Mouse (Mus musculus) lung, postnatal 0 days (tissue): ENCODE data around the gene Mrln. TPM values are rescaled to one million over a fixed set of nuclear protein-coding genes. Genes with fewer than 3 reads are reported as not detected.

Experiments
- ATAC-seq: fragments of 200-750 bp; cut with Nextera tagmentation; 2 replicates; pipeline ENCODE4 v1.8.0; 2017; ENCODE audit warnings: moderate library complexity
- DNase-seq: peaks from one replicate; pipeline ENCODE4 v3.0.0-alpha.2; 2016; ENCODE audit warnings: low spot score
- H3K27ac ChIP-seq: fragments of 300-500 bp; sonication (generic); 2 replicates; pipeline ENCODE4 v1.5.1; 2014; ENCODE audit warnings: antibody characterized with exemption, mild to moderate bottlenecking, low read length, mixed read lengths
- H3K27me3 ChIP-seq: fragments of 300-500 bp; sonication (generic); replicated peaks from 2 replicates; pipeline ENCODE4 v1.6.1; 2014; ENCODE audit warnings: low read length, mixed read lengths; ENCODE audit not compliant: insufficient read depth
- H3K36me3 ChIP-seq: fragments of 300-500 bp; sonication (generic); 2 replicates; pipeline ENCODE4 v1.6.1; 2014; ENCODE audit warnings: low read length, mixed read lengths; ENCODE audit not compliant: insufficient read depth
- H3K4me1 ChIP-seq: fragments of 300-500 bp; sonication (generic); 2 replicates; pipeline ENCODE4 v1.6.1; 2014; ENCODE audit warnings: antibody characterized with exemption, low read depth, low read length, mixed read lengths; ENCODE audit not compliant: insufficient read depth
- H3K4me2 ChIP-seq: fragments of 300-500 bp; sonication (generic); replicated peaks from 2 replicates; pipeline ENCODE4 v1.6.1; 2014; ENCODE audit warnings: low read depth, mild to moderate bottlenecking, low read length, moderate library complexity, mixed read lengths
- H3K4me3 ChIP-seq: fragments of 300-500 bp; sonication (generic); 2 replicates; pipeline ENCODE4 v1.5.1; 2014; ENCODE audit warnings: low read depth, low read length
- H3K9ac ChIP-seq: fragments of 300-500 bp; sonication (generic); replicated peaks from 2 replicates; pipeline ENCODE4 v1.6.1; 2014; ENCODE audit warnings: low read depth, mild to moderate bottlenecking
- H3K9me3 ChIP-seq: fragments of 300-500 bp; sonication (generic); 2 replicates; pipeline ENCODE4 v1.6.1; 2016; ENCODE audit warnings: low read length, mixed read lengths
- CTCF ChIP-seq: IDR thresholded peaks from 2 replicates; pipeline ENCODE4 v1.5.1; 2016; ENCODE audit warnings: antibody characterized with exemption, mild to moderate bottlenecking
- EP300 ChIP-seq: IDR thresholded peaks from 2 replicates; pipeline ENCODE4 v1.6.1; 2016; ENCODE audit warnings: antibody characterized with exemption, mild to moderate bottlenecking, control low read depth
- WGBS: fragments of 180-500 bp; shearing (Covaris S2); extraction: QIAGEN DNeasy Blood & Tissue Kit; methylation state at CpG from one replicate; pipeline ENCODE4 v1.1.7; 2014; 5-methylcytosine and 5-hydroxymethylcytosine counted together
- polyA plus RNA-seq: library from polyadenylated mRNA; unstranded; fragments of >200 nt; fragmentation: Nextera tagmentation; extraction: Ambion mirVana; gene quantifications from 2 replicates; pipeline ENCODE4 v1.2.1, GENCODE M21; 2015

The Mrln gene
- polyA plus RNA-seq, 1 experiment from 2014 or later, result 1.8 TPM

DNA sequence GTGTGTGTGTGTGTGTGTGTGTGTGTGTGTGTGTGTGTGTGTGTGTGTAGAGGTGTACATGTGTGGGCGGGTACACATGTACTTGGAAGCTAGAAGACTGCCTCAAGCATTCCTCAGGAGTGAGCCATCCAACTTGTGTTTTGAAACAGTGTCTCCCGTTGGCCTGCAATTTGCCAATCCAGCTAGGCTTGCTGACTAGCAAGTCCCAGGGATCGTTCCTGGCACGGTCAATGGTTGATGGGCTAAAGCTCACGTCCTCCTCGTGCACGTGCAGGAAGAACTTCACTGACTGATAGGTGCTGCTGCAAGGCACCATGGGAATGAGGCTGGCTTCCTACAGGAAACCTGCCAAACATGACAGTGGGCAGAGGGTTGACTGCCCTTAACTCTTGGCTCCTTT is 17.9 kb upstream of the Mrln start:
- 75% methylated on average over 7 of the region's 7 CpGs for WGBS

DNA sequence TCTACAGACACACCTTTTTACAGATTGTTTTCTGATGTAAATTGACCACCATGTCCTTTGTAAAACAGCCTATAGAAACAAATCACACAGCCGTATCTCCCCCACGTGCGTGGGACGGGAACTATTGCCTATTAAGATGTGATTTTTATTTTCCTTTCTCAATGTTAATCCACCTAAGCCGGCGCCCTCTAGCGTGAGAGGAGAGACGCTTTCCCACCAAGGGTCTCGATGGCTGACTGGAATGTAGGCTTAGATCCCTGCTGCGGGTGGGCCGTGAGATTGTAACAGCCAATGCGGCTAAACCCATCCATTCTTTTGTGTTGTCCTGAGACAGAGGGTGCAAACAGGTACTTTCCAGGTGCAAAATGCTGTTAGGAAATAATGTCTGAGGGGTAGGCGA is 14.6 kb upstream of the Mrln start:
- no peak for TF ChIP-seq EP300
- TF ChIP-seq CTCF, result peak; percentile 52
- 80% methylated on average over 13 of the region's 13 CpGs for WGBS
- Histone ChIP-seq H3K27me3 (no peaks in the 10 kb centered on the region), H3K4me2 (no peak overlapping the region), H3K4me3 (no peak overlapping the region), H3K27ac (no peak overlapping the region), H3K9me3 (no peaks in the 10 kb centered on the region), H3K4me1 (no peaks in the 10 kb centered on the region), H3K9ac (no peak overlapping the region), H3K36me3 (peaks cover 20% of the 10 kb centered on the region)
- ATAC-seq, result no peak
- no peak for DNase-seq

More for the DNA sequence above, 17.9 kb upstream of the Mrln start:
- Histone ChIP-seq H3K36me3 (peaks cover 12% of the 10 kb centered on the region), H3K4me3 (no peak overlapping the region), H3K27ac (no peak overlapping the region), H3K9me3 (no peaks in the 10 kb centered on the region), H3K9ac (no peak overlapping the region), H3K4me1 (peaks cover 3% of the 10 kb centered on the region; the same call in 1 of the 2 replicates), H3K4me2 (no peak overlapping the region), H3K27me3 (no peaks in the 10 kb centered on the region)
- TF ChIP-seq CTCF, result no peak
- ATAC-seq, result no peak
- no peak for DNase-seq

DNA sequence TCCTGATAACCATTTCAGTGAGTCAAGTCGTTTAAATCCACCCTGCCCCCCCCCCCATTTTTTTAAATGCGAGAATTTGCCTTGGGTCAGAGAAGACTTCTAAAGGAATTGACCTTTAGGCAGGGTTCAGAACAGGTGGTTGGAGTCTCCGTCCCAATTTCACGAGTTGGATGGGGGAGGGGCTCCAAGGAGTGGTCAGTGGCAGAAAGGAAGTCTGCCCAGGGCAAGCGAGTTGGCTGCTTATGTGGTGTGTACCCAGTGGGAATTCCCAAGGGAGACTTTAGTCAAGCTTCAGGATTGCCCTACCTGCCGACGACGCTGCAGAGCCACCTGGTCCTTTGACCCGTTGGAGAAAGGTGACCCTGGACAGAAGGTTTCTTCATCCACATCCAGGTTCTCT is 10.2 kb upstream of the Mrln start:
- Histone ChIP-seq H3K36me3 (peaks cover 11% of the 10 kb centered on the region), H3K4me2 (no peak overlapping the region), H3K4me1 (no peaks in the 10 kb centered on the region; the same call in 1 of the 2 replicates), H3K27me3 (no peaks in the 10 kb centered on the region), H3K9ac (no peak overlapping the region), H3K27ac (no peak overlapping the region), H3K9me3 (no peaks in the 10 kb centered on the region), H3K4me3 (no peak overlapping the region)
- ATAC-seq (no peak), DNase-seq (no peak)
- 62% methylated on average over 9 of the region's 9 CpGs for WGBS
- TF ChIP-seq EP300 (no peak), CTCF (no peak)

DNA sequence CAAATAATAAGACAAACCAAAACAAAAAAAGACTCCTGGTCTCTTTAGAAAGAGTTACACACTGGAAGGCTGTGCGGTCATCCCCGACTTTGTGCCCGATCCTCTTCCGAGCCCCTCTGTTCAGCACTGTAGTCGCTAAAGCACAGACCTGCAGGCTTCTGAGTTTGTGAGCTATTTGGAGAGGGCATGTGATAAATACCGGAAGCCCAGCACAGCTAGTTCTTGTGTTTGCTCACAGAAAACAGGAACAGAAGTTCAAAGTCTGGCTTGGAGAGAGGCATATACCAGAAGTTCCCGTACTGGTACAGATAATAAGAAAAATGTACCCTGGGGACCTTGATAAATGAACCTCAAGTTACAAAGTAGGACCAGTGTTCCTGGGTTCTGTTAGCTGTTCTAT is 9.2 kb upstream of the Mrln start:
- H3K4me2 ChIP-seq, result no peak overlapping the region
- H3K27ac ChIP-seq, result no peak overlapping the region
- H3K27me3 ChIP-seq, result no peaks in the 10 kb centered on the region
- 58% methylated on average over 7 of the region's 7 CpGs for WGBS
- no peak overlapping the region for H3K4me3 ChIP-seq
- H3K36me3 ChIP-seq, result peaks cover 8% of the 10 kb centered on the region
- no peak overlapping the region for H3K9ac ChIP-seq
- ATAC-seq (no peak), DNase-seq (no peak)
- no peaks in the 10 kb centered on the region; the same call in 1 of the 2 replicates for H3K4me1 ChIP-seq
- TF ChIP-seq EP300, result no peak
- no peaks in the 10 kb centered on the region for H3K9me3 ChIP-seq

DNA sequence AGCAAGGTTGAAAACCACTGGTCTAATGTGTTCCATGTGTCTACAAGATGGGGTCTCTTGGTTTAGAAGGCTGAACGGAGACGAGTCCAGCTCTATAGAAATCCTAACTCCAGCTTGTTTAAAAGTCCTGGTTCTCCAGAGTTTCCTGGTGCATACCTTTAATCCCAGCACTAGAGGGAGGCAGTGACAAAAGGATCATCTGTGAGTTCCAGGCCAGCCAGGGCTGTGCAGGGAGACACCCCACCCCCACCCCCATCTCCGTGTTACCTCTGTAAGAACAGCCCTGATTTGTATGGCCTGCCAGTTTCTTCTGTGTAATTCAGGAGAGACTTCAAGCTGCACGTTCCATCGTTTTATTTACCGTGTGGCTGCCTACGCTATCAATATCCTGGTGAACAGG is 8.7 kb upstream of the Mrln start:
- Histone ChIP-seq H3K9me3 (no peaks in the 10 kb centered on the region), H3K27ac (no peak overlapping the region), H3K36me3 (peaks cover 8% of the 10 kb centered on the region), H3K9ac (no peak overlapping the region), H3K4me2 (no peak overlapping the region), H3K27me3 (no peaks in the 10 kb centered on the region), H3K4me1 (no peaks in the 10 kb centered on the region; the same call in 1 of the 2 replicates), H3K4me3 (no peak overlapping the region)
- TF ChIP-seq EP300 (no peak), CTCF (peak; percentile 74)
- peak; percentile 70 for DNase-seq
- WGBS, result 42% methylated on average over 7 of the region's 7 CpGs
- ATAC-seq, result peak; percentile 64

DNA sequence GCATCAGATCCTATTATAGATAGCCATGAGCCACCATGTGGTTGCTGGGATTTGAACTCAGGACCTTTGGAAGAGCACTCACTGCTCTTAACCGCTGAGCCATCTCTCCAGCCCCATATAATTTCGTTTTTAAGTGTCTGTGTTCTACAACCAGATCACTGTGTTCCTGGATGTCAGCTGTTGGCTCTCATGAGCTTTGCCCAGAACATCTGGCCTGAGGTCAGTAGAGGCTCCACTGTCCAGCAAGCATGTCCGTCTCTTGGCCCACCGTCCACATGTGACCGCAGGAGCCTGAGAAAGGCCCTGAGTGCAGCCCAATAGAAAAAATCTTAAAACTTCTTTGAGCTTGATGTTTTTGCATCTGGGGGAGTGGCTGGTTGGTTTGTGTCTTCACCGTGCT is 7.8 kb upstream of the Mrln start:
- WGBS, result 76% methylated on average over 6 of the region's 6 CpGs
- peaks cover 8% of the 10 kb centered on the region for H3K36me3 ChIP-seq

DNA sequence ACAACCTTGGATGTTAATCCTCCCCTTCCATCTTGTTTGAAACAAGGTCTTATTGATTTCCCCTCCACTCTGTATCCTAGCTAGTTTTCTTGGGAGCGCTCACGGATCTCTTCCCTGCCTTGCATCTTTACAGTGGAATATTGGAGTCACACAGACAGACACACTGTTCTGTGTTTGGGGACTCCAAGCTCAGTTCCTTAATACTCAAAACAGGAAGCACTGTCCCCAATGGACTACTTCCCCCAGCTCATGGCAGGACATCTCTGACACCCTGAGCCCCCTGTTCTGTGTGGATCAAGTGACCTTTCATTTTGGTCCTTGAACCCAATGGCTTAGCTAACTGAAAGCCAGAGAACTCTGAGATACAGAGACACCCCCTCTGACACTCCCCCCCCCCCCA is 6.9 kb upstream of the Mrln start:
- WGBS, result 89% methylated on average over 2 of the region's 2 CpGs
- no peak for DNase-seq
- Histone ChIP-seq H3K9me3 (no peaks in the 10 kb centered on the region), H3K4me2 (no peak overlapping the region), H3K27me3 (no peaks in the 10 kb centered on the region), H3K36me3 (peaks cover 7% of the 10 kb centered on the region), H3K4me1 (no peaks in the 10 kb centered on the region; the same call in 1 of the 2 replicates), H3K4me3 (no peak overlapping the region), H3K27ac (no peak overlapping the region), H3K9ac (no peak overlapping the region)
- TF ChIP-seq EP300, result no peak
- TF ChIP-seq CTCF, result no peak
- no peak for ATAC-seq

More for the DNA sequence above, 7.8 kb upstream of the Mrln start:
- peak; percentile 29 for DNase-seq
- TF ChIP-seq CTCF (no peak), EP300 (no peak)
- peak; percentile 38; the same call in 1 of the 2 replicates for ATAC-seq
- Histone ChIP-seq H3K9ac (no peak overlapping the region), H3K27ac (no peak overlapping the region), H3K4me1 (no peaks in the 10 kb centered on the region; the same call in 1 of the 2 replicates), H3K27me3 (no peaks in the 10 kb centered on the region), H3K9me3 (no peaks in the 10 kb centered on the region), H3K4me2 (no peak overlapping the region), H3K4me3 (no peak overlapping the region)
